Mouse (Mus musculus) limb, embryonic 14.5 days (tissue): Measurements from ENCODE around the gene Morn4. TPM values are rescaled to one million over a fixed set of nuclear protein-coding genes. Genes with fewer than 3 reads are reported as not detected.

Source experiments
- ATAC-seq: fragments of 200-750 bp; cut with Nextera tagmentation; 2 replicates; pipeline ENCODE4 v1.8.0; 2017; ENCODE audit warnings: low read depth, moderate number of reproducible peaks, moderate TSS enrichment; ENCODE audit not compliant: low FRiP score
- DNase-seq: peaks from one replicate; pipeline ENCODE4 v3.0.0-alpha.2; 2015; ENCODE audit warnings: low spot score
- H3K27ac ChIP-seq: fragments of 300-500 bp; sonication (generic); replicated peaks from 2 replicates; pipeline ENCODE4 v1.5.1; 2014; ENCODE audit warnings: low read depth, mild to moderate bottlenecking, low read length, moderate library complexity, mixed read lengths
- H3K27me3 ChIP-seq: fragments of 300-500 bp; sonication (generic); 2 replicates; pipeline ENCODE4 v1.6.1; 2014; ENCODE audit warnings: low read length, mixed read lengths; ENCODE audit not compliant: control insufficient read depth, insufficient read depth
- H3K36me3 ChIP-seq: fragments of 300-500 bp; sonication (generic); 2 replicates; pipeline ENCODE4 v1.6.1; 2014; ENCODE audit warnings: mild to moderate bottlenecking, low read length, moderate library complexity, mixed read lengths; ENCODE audit not compliant: control insufficient read depth, insufficient read depth
- H3K4me1 ChIP-seq: fragments of 300-500 bp; sonication (generic); 2 replicates; pipeline ENCODE4 v1.6.1; 2014; ENCODE audit warnings: antibody characterized with exemption, low read length, mixed read lengths; ENCODE audit not compliant: control insufficient read depth, insufficient read depth
- H3K4me2 ChIP-seq: fragments of 300-500 bp; sonication (generic); replicated peaks from 2 replicates; pipeline ENCODE4 v1.6.1; 2014; ENCODE audit warnings: low read depth, mild to moderate bottlenecking, low read length, moderate library complexity; ENCODE audit not compliant: severe bottlenecking
- H3K4me3 ChIP-seq: fragments of 300-500 bp; sonication (generic); replicated peaks from 2 replicates; pipeline ENCODE4 v1.5.1; 2014; ENCODE audit warnings: low read length
- H3K9ac ChIP-seq: fragments of 300-500 bp; sonication (generic); 2 replicates; pipeline ENCODE4 v1.6.1; 2014; ENCODE audit warnings: mild to moderate bottlenecking, low read depth, low read length, moderate library complexity; ENCODE audit not compliant: severe bottlenecking
- H3K9me3 ChIP-seq: fragments of 300-500 bp; sonication (generic); 2 replicates; pipeline ENCODE4 v1.6.1; 2016; ENCODE audit warnings: low read length; ENCODE audit not compliant: control insufficient read depth
- POLR2A ChIP-seq: fragments of 200-500 bp; IDR thresholded peaks from 2 replicates; pipeline ENCODE4 v1.8.0; 2012; ENCODE audit warnings: inconsistent platforms, mild to moderate bottlenecking, moderate library complexity, borderline replicate concordance; ENCODE audit not compliant: insufficient read depth, insufficient read length; ENCODE audit errors: extremely low read depth
- WGBS: fragments of 180-500 bp; shearing (Covaris S2); extraction: QIAGEN DNeasy Blood & Tissue Kit; methylation state at CpG from one replicate; pipeline ENCODE4 v1.1.7; 2014; 5-methylcytosine and 5-hydroxymethylcytosine counted together
- polyA plus RNA-seq, 2 experiments: library from polyadenylated mRNA; depleted of rRNA in 1 of 2; stranded (reverse) in 1 of 2; unstranded in 1 of 2; fragments of >200 nt; fragmentation: Nextera tagmentation in 1 of 2; extraction: Ambion mirVana in 1 of 2; gene quantifications; 2 replicates each; pipeline versions ENCODE4 v1.2.1 to v1.2.3; 2012 to 2014

Morn4 gene
- polyA plus RNA-seq, 2 experiments = 20.0 to 22.8 TPM

- Histone ChIP-seq H3K27ac (no peak overlapping the region), H3K4me1 (no peaks in the 10 kb centered on the region), H3K4me2 (no peak overlapping the region), H3K4me3 (no peak overlapping the region), H3K27me3 (no peaks in the 10 kb centered on the region), H3K9me3 (no peaks in the 10 kb centered on the region), H3K9ac (no peak overlapping the region), H3K36me3 (no peaks in the 10 kb centered on the region)
- no peak for ATAC-seq
- TF ChIP-seq POLR2A = no peak
- 80% methylated on average over 11 of the region's 11 CpGs for WGBS
- no peak for DNase-seq
These were observed 17.5 kb downstream of the Morn4 start for GRCm38 (mm10) chr19:42068441-42069240.

GRCm38 (mm10) chr19:42061443-42061842, 24.7 kb downstream of the Morn4 start:
- ATAC-seq (no peak), DNase-seq (no peak)
- H3K9ac ChIP-seq = no peak overlapping the region
- H3K27me3 ChIP-seq = no peaks in the 10 kb centered on the region
- no peak for TF ChIP-seq POLR2A
- H3K4me3 ChIP-seq = no peak overlapping the region
- no peaks in the 10 kb centered on the region for H3K9me3 ChIP-seq
- H3K27ac ChIP-seq = no peak overlapping the region
- 82% methylated on average over 7 of the region's 7 CpGs for WGBS
- H3K36me3 ChIP-seq = no peaks in the 10 kb centered on the region
- H3K4me2 ChIP-seq = no peak overlapping the region
- no peaks in the 10 kb centered on the region for H3K4me1 ChIP-seq

GRCm38 (mm10) chr19:42058426-42058825, 27.7 kb downstream of the Morn4 start:
- DNase-seq = no peak
- Histone ChIP-seq H3K27me3 (no peaks in the 10 kb centered on the region), H3K36me3 (no peaks in the 10 kb centered on the region), H3K4me2 (no peak overlapping the region), H3K27ac (no peak overlapping the region), H3K9me3 (no peaks in the 10 kb centered on the region), H3K4me3 (no peak overlapping the region), H3K9ac (no peak overlapping the region), H3K4me1 (no peaks in the 10 kb centered on the region)
- no peak for ATAC-seq
- TF ChIP-seq POLR2A = no peak
- 64% methylated on average over 7 of the region's 7 CpGs for WGBS

GRCm38 (mm10) chr19:42056719-42057409, 29.3 kb downstream of the Morn4 start:
- H3K27me3 ChIP-seq = no peaks in the 10 kb centered on the region
- no peak overlapping the region for H3K27ac ChIP-seq
- no peaks in the 10 kb centered on the region for H3K4me1 ChIP-seq
- no peak for ATAC-seq
- 74% methylated on average over 6 of the region's 6 CpGs for WGBS
- DNase-seq = no peak
- H3K4me3 ChIP-seq = no peak overlapping the region
- no peaks in the 10 kb centered on the region for H3K9me3 ChIP-seq
- H3K9ac ChIP-seq = no peak overlapping the region
- no peak for TF ChIP-seq POLR2A
- no peaks in the 10 kb centered on the region for H3K36me3 ChIP-seq
- H3K4me2 ChIP-seq = no peak overlapping the region

GRCm38 (mm10) chr19:42055881-42056280, 30.3 kb downstream of the Morn4 start:
- Histone ChIP-seq H3K36me3 (no peaks in the 10 kb centered on the region), H3K4me2 (no peak overlapping the region), H3K9me3 (no peaks in the 10 kb centered on the region), H3K9ac (no peak overlapping the region), H3K4me1 (no peaks in the 10 kb centered on the region), H3K27ac (no peak overlapping the region), H3K27me3 (no peaks in the 10 kb centered on the region), H3K4me3 (no peak overlapping the region)
- DNase-seq (no peak), ATAC-seq (no peak)
- WGBS = 45% methylated on average over 2 of the region's 2 CpGs
- TF ChIP-seq POLR2A = no peak
